Mouse (Mus musculus) left cerebral cortex, postnatal 4 days (tissue): ENCODE measurements at regions not wholly inside any gene's neighbourhood (a gene's known extent, or its start where the extent isn't known, plus 50 kb on each side); places are given as distances from the start of the nearest gene placed in this dataset.

Source experiments
- DNase-seq: peaks from one replicate; pipeline ENCODE4 v3.0.0-alpha.2; 2022
- intact Hi-C: fragments of 180-260 bp; cut with DNase I; formaldehyde crosslinking; loops from one replicate; pipeline ENCODE4 v1.15.1; 2025

DNA sequence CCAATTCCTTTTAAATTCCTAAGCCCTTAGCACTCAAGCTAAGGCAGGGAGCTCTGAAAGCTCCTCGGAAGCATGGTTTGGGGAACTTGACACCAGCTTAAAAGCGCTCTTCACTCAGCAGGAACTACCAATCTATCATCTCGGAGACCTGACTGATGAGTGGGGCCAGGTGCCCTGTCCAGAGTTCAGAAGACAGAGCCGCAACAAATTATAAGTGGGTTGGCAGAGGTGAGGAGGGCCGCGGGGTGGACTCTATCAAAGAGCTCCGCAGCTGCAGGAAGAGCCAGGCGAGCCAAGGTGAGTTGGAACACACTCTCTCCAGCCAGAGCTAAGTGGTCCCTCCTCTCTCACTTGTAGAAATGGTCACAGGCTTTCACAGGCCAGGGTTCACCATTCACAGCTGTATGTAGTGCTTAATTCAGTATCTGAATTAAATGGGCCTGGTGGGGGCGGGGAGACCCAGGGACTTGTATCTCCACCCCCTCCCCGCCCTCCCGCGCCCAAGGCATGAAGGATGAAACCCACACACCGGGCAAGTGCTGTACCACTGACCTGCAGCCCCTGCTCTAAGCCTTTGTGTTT lies 180.8 kb downstream of the Stim2 start:
- intact Hi-C loops = no loop called here
- no peak for DNase-seq

DNA sequence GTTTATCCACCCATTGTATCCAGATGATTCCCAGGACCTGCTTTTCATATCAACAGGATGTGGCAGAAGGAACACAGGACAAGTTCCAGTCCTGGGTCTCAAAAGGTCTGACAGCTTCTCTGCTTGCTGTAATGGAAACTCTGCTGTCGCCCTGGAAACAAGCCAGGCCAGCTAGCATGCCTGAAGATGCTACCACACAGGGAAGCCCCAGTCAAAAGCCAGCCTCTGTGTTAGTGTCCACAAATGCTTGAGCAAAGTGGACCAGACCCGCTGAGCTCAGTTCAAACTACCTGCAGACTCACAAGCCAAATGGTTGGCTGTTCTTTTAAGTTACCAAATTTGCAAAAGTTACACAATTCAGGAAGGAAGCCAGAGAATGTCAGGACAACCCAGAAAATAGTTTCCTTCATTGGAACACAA lies 181.9 kb downstream of the Stim2 start:
- intact Hi-C loops = no loop called here
- DNase-seq = peak; percentile 66

DNA sequence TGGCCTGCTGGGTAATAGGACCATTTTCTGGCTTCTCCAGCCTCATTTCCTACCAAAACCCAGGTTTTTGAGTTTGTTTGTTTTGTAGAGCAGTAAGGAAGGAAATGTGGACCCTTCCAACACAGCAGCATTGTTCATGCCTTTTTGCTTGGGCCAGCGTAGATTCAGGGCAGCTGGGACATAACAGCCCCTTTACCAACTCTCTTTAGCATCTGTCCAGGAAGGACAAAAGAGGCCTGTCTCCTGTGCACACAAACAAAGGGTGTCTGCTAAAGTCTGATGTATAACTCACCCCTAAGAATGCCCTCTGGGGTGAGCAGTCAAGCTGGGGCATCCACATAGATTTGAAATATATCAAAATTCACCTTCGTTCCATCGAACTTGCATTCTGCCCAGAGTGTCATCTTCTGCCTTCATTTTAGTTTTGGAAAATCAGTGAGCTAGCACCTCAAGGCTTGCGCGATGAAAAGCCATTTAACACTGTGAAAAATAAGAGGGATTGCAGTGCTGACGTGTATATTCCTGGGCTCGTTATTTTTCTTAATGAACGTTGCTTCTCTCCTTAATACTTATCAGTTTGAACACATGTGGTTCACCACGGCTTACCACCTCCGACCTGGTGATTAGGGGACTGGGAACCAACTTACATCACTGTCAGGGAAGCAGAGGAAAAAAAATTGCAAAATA lies 182.5 kb downstream of the Stim2 start:
- no peak for DNase-seq
- intact Hi-C loops = no loop called here

DNA sequence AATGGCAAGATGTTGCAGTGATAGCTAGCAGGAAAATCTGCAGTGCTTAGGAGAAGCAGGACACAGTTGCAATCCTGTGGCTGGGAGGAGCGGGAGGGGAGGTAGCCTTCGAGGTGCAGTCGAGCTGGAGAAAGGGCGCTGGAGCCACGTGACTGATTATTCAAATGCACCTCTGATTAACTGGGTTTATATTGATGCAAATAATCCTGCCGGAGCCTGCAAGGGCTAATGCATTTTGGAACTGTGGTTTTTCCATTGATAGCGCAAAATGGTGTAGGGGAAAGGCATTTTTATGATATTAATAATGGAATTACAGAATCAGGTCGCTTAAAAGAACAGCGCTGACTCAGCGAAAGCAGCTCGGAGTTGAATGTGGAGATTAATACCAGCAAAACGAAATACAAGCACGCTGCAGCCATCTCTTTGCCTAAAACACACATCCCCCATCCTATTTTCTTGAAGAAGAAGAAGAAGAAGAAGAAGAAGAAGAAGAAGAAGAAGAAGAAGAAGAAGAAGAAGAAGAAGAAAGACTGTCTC lies 183.1 kb downstream of the Stim2 start:
- no peak for DNase-seq
- intact Hi-C loops = no loop called here

DNA sequence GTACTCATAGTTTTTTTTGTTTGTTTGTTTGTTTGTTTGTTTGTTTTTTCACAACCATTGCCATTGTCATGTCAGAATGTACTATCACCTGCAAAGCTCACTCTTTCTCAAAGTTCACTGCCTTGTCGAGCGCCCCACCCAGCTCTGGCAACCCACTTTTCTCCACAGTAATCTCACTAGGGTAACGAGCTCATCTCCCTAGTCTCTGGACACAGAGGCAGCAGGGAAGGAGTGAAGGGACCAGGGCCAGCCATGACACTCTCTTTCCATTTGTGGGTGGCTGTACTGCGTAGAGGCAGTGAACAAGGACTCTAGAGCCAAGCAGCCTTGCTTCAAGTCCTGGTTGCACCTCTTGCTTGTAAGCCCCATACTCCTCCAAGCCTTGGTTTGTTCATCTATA lies 184.5 kb downstream of the Stim2 start:
- intact Hi-C loops = no loop called here
- no peak for DNase-seq

DNA sequence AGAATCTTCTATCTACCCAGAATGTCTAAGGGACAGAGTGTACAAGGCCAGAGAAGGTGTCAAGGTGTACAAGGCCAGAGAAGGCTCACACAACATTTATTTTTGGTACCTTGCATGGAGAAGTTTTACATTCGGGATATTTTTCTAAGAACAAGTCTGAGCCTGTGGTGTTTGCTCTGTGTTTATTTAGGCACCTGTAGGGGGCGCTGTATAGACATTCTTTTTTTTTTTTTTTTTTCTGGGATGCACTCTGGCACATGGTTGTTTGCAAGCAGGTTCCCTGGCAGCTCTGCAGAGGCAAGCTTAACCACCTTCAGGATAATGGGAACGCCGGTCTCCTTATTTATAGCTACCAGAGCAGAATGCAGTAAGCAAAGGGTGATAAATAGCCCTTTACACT lies 187.4 kb downstream of the Stim2 start:
- intact Hi-C loops = no loop called here
- DNase-seq = no peak

DNA sequence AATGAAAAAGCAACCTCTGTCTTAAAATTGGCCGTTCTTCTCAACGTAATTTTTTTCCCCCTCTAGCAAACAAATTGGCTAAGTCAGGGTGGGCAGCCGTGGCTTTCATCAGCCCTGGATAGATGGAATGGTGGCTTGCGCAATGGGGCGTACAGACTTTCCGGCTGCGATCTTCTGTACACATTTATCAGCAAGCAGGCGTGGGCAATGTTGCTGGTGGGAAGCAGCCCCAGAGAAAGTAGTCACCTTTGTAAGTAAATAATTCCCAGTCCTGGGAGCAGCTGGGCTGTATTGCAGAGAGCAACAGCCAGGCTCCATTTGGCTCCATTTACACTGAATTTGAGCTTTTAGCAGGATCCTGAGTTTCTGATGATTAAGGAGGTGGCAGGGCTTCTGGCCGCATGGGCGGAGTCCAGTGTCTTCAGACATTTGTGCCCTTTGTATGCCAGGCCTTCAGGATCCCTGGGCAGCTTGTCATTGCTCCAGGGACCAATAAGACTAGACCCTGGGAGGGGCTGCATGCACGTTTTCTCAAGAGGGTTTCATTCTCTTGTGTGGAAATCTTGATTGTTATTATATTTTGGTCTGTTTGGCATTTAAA lies 187.9 kb downstream of the Stim2 start:
- no peak for DNase-seq
- intact Hi-C loops = no loop called here

DNA sequence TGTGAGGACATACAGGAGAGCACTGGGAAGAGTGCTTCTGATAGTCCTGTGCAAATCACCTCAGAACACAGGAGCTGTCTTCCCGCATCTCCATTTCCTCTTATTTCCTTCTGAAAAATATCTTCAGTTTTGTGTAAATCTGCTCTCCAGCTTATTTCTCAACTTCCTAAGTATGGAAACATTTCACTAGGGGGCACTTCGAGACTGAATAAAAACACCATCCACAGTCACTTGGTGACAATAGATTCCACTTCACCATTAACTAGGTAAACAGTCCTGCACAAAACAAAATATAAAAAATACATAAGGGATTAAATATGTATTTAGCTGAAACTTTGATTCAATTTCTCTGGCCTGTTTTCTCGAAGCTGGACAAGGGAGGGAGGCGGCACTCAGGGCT lies 193.4 kb downstream of the Stim2 start:
- intact Hi-C loops = loop anchor here (10.0 kb wide), 1 partner anchor 243 kb away; no protein-coding TSS in a partner anchor
- no peak for DNase-seq

DNA sequence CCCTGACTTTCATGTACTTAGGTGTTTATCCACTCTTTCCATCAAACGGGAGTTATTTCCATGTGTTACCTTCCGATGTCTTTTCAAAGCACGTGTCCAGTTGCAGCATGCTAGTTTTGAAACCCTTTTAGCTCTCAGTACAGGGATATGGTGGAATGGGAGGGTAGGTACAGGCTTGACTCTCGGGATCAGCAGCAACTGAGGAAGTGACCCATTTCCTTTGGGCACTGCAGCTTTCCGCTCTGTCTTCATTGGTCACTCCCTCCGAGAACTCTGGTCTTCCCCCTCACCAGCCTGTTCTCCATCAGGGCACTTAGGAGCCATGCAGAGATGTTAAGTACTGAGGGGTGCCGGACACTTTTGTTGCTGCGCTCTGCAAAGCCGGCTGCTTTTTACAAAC lies 196.5 kb downstream of the Stim2 start:
- intact Hi-C loops = loop anchor here (10.0 kb wide), 1 partner anchor 240 kb away; no protein-coding TSS in a partner anchor
- DNase-seq = no peak

DNA sequence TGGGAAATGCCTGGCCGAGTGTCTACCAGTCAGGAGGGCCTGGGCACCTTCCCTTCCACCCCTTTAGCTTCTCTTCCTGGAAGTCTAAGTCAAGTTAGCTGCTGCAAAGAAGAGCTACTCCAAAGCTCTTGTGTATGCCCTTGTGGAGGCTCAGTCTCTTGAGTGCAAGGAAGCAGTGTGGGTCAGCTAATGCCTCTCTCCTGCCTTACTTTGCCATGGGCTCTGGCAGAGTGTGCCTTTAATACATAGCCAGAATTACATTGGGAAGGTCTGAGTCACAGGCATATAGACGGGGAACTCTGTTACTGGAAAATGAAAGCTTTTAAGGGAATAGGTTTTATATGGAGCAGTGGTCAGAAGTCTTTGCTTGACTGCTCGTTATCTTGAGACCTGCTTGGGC lies 201.7 kb downstream of the Stim2 start:
- intact Hi-C loops = no loop called here
- DNase-seq = no peak

DNA sequence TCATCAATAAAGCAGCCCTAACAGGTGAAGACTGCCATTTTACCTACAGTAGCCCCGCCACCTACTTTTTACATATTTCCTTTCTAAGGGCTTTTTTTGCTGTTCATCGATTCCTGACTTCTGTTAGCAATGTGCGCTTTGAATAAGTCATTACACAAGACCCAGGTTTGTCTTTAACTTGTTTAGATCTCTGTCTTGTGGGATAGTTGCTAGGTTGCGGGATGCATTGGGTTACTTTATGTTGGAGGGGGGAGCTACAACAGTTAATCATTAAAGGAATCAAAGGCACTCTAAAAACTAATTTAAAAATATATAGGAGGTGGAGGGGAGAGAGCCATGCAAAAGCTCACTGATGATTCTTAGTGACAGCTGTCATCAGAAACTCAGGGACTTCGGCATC lies 202.3 kb downstream of the Stim2 start:
- no peak for DNase-seq
- intact Hi-C loops = no loop called here

DNA sequence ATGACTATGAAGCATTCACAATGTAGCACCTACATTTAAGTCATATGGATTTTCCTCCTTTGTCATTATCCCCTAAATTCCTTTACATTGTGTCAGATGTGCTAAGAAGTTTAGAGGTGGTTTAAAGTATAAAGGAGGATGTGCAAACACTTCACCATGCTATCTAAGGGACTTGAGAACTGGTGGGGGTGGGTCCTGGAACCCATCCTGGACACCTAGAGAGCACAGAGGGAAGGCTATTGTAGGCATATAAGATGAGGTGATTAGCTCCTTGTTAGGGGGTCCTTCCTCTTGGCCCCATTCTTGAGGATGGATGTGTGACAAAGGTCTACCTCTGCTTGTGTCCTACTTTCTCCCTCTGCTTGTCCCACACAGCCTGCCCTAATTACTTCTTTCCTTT lies 213.2 kb downstream of the Stim2 start:
- intact Hi-C loops = no loop called here
- DNase-seq = no peak

DNA sequence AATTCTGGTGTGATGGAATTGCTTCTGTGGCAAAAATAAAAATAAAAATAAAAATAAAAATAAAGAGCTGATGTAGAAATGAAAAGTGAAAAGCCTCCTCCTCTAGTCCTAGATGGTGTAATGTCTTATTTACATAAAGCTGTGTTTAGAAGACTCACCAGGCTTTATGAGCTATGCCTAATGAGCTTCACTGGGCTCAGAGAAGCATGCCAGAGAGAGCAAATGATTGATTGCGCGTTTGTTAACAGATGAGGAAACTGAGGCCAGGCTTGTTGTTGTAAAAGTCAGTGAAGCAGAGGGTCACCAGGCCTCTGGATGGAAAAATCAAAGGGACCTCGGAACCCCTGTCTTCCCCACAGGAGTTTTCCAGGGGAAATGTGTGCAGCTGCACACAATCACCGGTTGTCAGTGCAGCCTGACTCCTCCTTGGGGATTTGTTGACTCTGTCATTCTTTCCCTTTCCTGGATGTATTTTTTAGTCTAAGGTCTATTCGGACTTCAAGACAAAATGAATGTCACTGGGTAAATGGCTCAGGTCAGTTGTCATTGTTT lies 213.8 kb downstream of the Stim2 start:
- intact Hi-C loops = no loop called here

DNA sequence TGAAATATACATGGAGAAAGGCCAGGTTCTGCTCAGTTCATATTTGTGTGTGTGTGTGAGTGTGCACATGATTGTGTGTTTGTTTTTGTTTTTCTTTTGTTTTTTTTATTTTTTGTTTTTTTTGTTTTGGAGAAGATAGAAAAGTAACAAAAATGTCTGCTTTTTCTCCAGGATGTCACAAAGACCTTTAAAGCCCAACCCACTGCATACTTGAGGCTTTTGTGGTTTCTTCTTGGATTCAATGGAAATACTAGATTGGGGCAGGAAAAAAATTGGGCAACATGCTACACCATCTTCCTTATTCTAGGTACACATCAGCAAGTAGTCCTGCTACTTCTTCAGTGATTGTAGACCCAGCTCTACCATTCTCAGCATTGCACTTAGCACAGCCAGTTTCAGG lies 226.7 kb downstream of the Stim2 start:
- intact Hi-C loops = no loop called here
- no peak for DNase-seq

More for the DNA sequence above, 213.8 kb downstream of the Stim2 start:
- DNase-seq = no peak

DNA sequence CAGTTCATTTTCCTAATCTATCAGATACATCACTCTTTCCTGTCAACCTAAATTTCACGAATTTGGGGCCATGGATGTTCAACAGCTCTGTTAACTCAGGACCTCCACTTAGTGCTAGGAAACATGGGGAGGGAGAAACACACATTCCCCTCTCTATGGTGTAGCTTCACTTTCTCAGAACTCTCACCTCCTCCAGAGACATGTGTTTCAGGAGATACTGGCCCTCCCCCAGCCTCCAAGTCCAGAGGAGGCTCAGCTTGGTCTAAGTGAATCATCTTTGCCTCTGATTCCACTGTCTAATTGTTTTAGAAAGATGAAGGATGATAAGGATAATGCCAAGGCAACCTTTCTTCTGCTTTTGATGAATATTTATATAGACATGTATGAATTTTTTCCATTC lies 236.3 kb downstream of the Stim2 start:
- DNase-seq = no peak
- intact Hi-C loops = no loop called here

DNA sequence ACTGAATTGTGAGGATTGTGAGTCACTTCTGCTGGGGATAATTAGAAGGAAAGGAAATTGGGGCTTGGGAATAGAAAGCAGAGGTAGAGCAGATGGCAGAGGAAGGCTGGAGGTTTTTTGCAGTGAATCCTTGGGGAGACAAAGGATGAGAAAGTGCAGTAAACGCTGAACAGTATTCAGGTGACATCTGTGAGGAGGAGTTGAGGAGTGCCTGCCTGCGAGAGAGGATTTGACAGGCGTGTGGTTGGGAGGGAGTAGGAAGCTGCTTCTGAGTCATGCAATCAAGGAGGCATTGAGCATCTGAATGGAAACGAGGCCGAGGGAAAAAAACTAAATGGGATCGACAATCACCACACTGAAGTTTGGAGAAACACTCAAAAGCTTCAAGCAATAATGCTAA lies 236.9 kb downstream of the Stim2 start:
- no peak for DNase-seq
- intact Hi-C loops = no loop called here

DNA sequence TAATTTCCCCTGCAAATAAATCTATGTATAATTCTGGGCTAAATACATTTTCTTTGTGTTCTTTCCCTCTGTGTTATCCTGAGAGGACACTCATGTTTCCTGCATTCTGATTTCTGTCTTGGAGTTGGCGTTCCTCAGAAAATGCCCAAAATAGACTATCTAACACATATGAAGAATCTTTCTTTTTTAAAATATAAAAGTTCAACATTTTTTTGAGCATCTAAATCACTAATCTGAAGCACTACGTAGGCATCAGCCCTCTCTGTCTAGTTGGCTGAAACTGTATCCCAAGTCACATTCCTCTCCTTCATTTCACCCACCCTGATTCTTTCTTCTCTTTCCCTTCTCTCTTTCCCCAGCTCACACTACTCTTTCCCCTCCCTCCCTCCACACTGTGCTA lies 238.9 kb downstream of the Stim2 start:
- DNase-seq = no peak
- intact Hi-C loops = no loop called here

DNA sequence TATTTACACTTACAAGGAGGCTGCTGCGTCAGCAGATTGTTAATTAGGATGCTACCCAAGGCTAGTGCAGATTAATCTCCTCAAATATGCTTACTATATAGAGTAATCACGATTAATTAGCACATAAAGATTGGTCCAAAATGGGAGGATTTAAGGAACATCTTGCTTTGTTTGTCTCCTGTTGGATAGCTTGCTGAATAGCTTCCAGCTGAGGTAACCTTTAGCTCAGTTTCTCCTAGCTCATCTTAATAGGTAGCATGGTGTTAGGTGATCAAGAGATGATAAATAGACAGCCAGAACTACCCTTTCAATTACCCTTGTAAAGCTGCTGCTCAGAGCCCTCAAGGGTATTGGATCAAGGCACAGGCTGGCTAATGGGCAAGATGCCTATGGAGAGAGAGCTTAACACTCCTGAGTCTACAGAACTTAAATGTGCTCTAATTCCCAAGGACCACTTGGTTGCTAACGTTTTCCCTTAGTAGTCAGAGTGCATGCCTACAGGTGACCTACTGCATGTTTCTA lies 240.4 kb downstream of the Stim2 start:
- intact Hi-C loops = no loop called here
- DNase-seq = no peak

DNA sequence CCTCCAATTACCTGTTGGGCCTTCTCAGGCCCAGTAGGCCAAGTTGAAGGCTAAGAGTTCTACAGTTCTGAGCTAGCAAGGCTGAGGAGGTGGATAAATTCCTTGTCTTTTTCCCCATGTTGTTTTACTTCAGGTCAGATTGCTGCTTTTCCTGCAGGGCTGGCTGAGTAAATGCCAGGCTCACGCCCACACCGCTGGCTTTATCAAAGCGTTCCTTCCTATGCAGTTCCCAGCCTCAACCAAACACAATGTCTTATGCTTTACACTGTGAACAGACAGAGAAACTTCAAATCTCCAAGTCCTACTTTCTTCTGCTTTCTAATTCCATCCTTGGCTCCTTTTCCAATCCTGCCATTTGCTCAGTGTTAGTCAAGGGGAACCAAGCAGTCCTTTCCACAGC lies 241.3 kb downstream of the Stim2 start:
- DNase-seq = no peak
- intact Hi-C loops = no loop called here

DNA sequence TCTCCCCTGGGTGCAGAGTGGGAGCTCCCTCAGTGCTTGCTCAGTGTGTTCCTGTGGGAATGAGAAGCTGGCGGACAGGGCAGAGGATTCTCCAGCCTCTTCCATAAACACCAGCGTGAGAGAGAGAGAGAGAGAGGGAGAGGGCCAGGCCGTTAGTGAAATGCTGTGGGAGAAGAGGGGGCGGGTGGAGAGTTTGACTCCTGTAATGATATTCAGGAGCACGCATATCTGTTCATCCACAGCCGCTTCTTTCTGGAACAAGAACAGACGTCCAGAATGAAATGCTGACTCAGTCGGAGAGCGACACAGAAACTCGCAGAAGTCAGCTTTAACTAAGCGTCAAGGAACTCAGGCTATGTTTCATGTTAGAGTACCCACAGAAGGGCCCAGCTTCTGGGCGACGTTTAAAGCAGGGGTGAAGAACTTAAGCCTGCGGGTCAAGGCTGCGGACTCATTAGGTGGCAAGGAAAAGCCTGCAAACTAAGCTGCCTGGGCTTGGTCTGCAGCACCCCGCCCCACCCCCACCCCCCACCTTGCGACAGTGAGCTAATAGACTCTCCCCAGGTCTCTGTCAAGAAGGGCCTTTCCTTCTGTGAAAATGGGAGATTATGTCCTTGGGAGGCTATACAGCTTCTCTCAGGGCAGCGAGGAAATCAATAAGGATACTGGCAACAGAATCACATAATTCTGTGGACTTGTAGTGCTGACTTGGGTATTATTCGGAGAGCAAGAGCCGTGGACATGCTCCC lies 243.0 kb downstream of the Stim2 start:
- intact Hi-C loops = no loop called here
- no peak for DNase-seq

DNA sequence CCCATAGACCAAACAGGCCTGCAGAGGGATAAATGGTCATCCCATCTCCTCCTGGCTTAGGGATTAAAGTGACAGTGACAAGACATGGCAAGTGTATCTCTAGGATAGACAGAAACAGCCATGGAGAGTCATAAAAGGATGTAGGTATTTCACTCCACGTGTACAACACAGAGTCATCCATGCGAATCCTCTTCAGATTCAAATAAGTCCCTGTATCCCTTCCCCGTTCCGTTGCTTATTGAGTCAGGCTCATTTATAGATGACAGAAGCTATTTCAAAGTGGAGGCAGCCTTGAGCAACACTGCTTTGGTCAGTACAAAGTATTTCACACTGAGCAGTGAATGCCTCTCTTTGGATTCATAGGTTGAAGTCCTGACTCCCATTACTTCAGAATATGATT lies 243.8 kb downstream of the Stim2 start:
- no peak for DNase-seq
- intact Hi-C loops = no loop called here
